Mouse (Mus musculus) kidney, adult 2 months (tissue): ENCODE data around the gene Cntfr.

Experiments used
- CTCF ChIP-seq: fragments of 200-500 bp; conservative IDR thresholded peaks from 2 replicates; pipeline ENCODE4 v1.5.1; 2011; ENCODE audit warnings: low read depth, mild to moderate bottlenecking, control low read depth, low read length, moderate library complexity, mixed read lengths; ENCODE audit not compliant: insufficient read depth, insufficient read length
- POLR2A ChIP-seq: fragments of 200-500 bp; IDR thresholded peaks from one replicate; pipeline ENCODE4 v1.6.1; 2011; ENCODE audit warnings: low read depth, low read length, control low read depth

- TF ChIP-seq POLR2A: no peak
- TF ChIP-seq CTCF: no peak
Observed at GRCm38 (mm10) chr4:41745021-41745420, 48.1 kb upstream of the Cntfr start.
